Mouse (Mus musculus) heart, embryonic 10.5 days (tissue): ENCODE results near the gene Frmpd3. TPM values are rescaled to one million over a fixed set of nuclear protein-coding genes. Genes with fewer than 3 reads are reported as not detected.

Experiments
- DNase-seq: peaks from one replicate; pipeline ENCODE4 v3.0.0-alpha.2; 2017; ENCODE audit warnings: low spot score
- H3K27ac ChIP-seq: fragments of 300-500 bp; sonication (generic); 2 replicates; pipeline ENCODE4 v1.5.1; 2016; ENCODE audit warnings: mild to moderate bottlenecking
- H3K27me3 ChIP-seq: fragments of 300-500 bp; sonication (generic); 2 replicates; pipeline ENCODE4 v1.6.1; 2016; ENCODE audit warnings: mild to moderate bottlenecking; ENCODE audit not compliant: poor library complexity, insufficient read depth, severe bottlenecking
- H3K36me3 ChIP-seq: fragments of 300-500 bp; sonication (generic); 2 replicates; pipeline ENCODE4 v1.6.1; 2016; ENCODE audit warnings: mild to moderate bottlenecking, moderate library complexity
- H3K4me1 ChIP-seq: fragments of 300-500 bp; sonication (generic); 2 replicates; pipeline ENCODE4 v1.6.1; 2016; ENCODE audit warnings: mild to moderate bottlenecking
- H3K4me3 ChIP-seq: fragments of 300-500 bp; sonication (generic); 2 replicates; pipeline ENCODE4 v1.5.1; 2016; ENCODE audit warnings: mild to moderate bottlenecking, moderate library complexity
- H3K9me3 ChIP-seq: fragments of 300-500 bp; sonication (generic); 2 replicates; pipeline ENCODE4 v1.6.1; 2016; ENCODE audit warnings: mild to moderate bottlenecking, moderate library complexity
- WGBS: fragments of 180-500 bp; shearing (Covaris S2); methylation state at CpG from one replicate; pipeline ENCODE4 v1.1.7; 2016; 5-methylcytosine and 5-hydroxymethylcytosine counted together
- microRNA counts: library from miRNA; unstranded; fragments of <30 nt; microRNA quantifications from one replicate; lab custom pipeline; 2017
- microRNA-seq: library from miRNA; unstranded; fragments of <30 nt; microRNA quantifications from one replicate; pipeline ENCODE4, GENCODE M21; 2017
- polyA plus RNA-seq: library from polyadenylated mRNA; unstranded; fragments of >200 nt; fragmentation: Nextera tagmentation; extraction: Ambion mirVana; gene quantifications from 2 replicates; pipeline ENCODE4 v1.2.1, GENCODE M21; 2016

Gene Frmpd3
- polyA plus RNA-seq, 1 experiment from 2014 or later: 0.13 TPM

- Histone ChIP-seq H3K27ac (no peak overlapping the region), H3K36me3 (peaks cover 9% of the 10 kb centered on the region; the same call in 1 of the 2 replicates), H3K27me3 (no peaks in the 10 kb centered on the region), H3K4me3 (no peak overlapping the region), H3K4me1 (no peaks in the 10 kb centered on the region), H3K9me3 (no peaks in the 10 kb centered on the region)
- 92% methylated on average over 6 of the region's 6 CpGs for WGBS
- DNase-seq: no peak
Measured at GRCm38 (mm10) chrX:140478231-140478630, 136.2 kb downstream of the Frmpd3 start.

- Histone ChIP-seq H3K27ac (no peak overlapping the region), H3K9me3 (no peaks in the 10 kb centered on the region), H3K4me1 (no peaks in the 10 kb centered on the region), H3K27me3 (no peaks in the 10 kb centered on the region), H3K4me3 (no peak overlapping the region), H3K36me3 (peaks cover 9% of the 10 kb centered on the region; the same call in 1 of the 2 replicates)
- DNase-seq: no peak
- 49% methylated on average over 5 of the region's 5 CpGs for WGBS
Measured at GRCm38 (mm10) chrX:140479171-140479570, 137.1 kb downstream of the Frmpd3 start.

MicroRNA genes within 50 kb of the gene (microRNA counts, 519-probe panel; counts per million panel counts)
- not detected for microRNA mmu-miR-3475 (lab: Ali Mortazavi, UCI)

Small RNA genes within 50 kb of the gene (microRNA-seq; reads per million reads assigned to microRNA genes)
- 16.9 reads per million, percentile 31 among the genes with 10 or more reads in this experiment for gene Mir3475

Other genes starting within 250 kb of the Frmpd3 start
- gene Prps1, start 114.3 kb downstream of the Frmpd3 start, polyA plus RNA-seq: 61.1 and 74.9 TPM in 2 replicates